Mouse (Mus musculus) 3T3-L1 (cell line): ENCODE measurements around the gene Tapt1.

Source experiments
- DNase-seq: peaks from one replicate; pipeline ENCODE4 v3.0.0-alpha.2; 2015; ENCODE audit warnings: low read depth, low spot score

Gene Tapt1

DNA sequence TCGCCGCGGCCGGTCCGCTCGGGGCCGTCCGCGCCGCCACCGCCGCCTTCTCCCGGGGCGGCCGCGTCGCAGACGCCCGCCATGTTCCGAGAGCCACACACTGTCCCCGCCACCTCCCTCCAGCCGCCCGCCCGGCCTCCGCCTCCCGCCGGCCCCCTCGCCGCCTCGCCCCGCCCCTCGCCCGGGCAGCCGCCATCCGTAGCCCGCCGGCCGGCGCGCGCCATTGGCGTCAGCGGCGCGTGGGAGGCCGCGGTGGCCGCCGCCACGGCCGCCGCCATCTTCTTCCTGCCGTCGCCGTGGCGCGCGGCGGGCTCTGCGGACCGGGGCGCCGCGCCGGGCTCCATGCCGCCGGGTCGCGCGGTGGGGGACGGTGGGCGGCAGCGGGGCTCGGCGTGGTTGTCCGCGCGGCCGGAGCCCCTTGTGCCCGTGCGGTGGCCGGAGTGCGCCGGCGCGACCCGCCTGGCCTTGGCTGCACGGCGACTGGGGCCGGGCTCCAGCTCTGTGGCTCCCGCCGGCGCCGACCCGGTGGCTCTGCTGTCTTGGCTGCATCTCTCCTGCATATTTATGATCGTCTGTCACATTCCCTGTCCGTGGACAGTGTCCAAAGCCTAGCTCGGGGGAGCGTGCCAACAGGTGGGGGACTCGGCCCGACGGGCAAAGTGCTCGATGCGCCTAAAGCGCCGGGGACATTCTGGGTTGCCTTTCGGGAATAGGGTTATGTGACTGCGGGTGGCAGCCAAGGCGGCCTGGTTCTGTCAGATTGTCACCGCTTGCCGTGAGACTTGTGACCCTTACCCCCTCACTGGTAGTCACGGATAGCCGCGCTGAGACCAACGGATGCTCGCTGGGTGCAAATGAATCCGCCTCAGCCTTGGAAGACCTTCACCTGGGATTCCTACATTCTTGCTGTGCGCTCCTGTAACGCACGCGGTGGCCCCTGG is at the start of gene Tapt1:
Gene Tapt1 (minus strand): TSS at position 106 of the 941 bp plus-strand sequence.
- peak; percentile 65 for DNase-seq

DNA sequence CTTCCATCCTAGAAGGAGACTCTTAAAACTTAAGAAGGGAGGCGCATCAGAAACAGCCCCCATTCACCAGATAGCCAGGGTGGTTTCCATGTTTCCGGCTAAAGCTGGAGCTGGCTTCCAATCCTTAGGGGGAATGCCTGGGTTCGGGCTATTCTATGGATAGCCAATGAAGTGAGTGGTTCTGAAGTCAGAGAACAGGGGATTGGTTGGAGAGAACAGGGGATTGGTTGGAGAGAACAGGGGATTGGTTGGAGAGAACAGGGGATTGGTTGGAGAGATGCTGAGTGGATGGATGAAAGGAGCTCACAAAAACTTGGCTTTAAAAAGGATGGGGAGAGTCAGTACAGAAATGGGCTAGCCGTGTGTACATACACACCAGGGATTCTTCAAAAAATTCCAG is 45.1 kb upstream of the Tapt1 start:
- no peak for DNase-seq

DNA sequence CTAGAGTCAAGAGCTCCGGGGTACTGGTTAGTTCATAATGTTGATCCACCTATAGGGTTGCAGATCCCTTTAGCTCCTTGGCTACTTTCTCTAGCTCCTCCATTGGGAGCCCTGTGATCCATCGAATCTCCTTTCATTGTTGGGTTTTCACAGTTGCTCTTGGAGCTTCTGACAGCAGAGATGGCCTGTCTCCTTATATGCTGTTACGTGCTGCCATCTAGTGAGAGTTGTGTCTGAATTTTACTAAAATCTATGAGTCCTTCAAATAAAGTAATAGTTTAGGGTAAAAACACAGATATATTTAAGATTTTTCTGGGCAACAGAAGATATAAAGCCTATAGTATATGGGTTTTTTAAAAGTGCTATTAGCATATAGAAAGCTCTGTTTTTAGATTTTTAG is 42.1 kb upstream of the Tapt1 start:
- peak; percentile 77 for DNase-seq

DNA sequence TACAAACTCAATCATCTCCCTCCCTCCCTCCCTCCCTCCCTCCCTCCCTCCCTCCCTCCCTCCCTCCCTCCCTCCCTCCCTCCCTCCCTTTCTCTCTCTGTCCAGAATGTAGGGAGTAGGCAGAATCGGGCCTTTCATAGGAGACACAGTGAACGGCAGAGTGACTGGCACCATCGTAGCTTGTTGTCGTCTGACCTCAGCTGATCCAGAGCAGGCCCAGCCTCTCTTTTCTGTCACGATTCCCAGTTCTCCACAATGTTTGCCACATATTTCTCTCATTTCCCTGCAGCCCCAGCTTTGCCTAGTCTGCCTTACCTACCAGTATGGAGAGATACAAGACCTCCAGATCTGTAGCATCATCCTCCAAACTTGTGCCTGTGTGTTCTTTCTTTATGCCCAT is 35.3 kb upstream of the Tapt1 start:
- no peak for DNase-seq

DNA sequence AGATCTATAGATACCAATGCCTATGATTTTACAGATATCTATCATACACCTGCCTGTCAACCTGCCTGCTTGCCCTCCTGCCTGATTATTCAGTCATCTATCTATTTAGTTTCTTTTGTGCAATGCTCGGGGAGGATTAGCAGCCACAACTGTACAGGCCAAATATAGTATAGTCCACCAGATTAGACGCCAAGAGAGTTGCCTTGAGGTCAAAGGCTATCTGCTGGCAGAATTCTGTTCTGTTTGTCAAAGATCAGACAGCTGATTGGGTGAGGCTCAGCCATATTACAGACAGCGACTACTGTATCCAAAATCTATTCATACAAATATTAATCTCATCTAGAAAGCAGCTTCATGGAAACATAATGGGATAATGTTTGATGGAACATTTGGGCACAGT is 34.7 kb upstream of the Tapt1 start:
- DNase-seq: no peak

DNA sequence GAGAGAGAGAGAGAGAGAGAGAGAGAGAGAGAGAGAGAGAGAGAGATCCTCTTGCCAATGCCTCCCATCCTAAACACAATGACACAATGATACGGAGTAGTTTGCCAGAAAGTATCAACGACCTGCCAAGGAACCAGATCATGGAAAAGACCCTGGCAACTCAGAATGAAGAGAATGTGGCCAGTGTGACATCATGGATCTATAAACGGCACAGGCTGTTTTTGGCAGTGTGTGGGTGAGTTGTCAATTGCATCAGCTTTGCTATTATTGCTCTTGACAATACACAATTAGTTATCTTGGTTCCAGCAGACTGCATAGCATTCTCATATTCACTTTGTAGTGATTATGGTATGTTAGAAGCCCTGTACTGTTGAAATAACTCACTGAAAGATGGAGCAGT is 33.3 kb upstream of the Tapt1 start:
- DNase-seq: no peak

DNA sequence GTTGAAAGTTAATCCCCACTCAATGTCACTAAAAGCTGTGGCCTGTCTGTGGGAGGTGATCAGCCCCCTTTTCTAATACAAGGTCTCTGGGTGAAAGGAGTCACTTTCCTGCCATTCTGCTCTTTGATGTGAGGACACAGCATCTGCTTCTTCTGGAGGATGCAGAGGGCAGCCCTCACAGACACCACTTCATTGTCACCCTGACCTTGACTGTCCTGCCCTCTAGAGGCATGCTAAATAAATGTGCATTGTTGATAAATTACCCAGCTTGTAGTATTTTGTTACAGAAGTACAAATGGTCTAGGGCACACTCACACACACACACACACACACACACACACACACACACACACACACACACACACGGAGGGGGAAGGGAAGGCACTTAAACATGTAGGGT is 31.7 kb upstream of the Tapt1 start:
- no peak for DNase-seq

DNA sequence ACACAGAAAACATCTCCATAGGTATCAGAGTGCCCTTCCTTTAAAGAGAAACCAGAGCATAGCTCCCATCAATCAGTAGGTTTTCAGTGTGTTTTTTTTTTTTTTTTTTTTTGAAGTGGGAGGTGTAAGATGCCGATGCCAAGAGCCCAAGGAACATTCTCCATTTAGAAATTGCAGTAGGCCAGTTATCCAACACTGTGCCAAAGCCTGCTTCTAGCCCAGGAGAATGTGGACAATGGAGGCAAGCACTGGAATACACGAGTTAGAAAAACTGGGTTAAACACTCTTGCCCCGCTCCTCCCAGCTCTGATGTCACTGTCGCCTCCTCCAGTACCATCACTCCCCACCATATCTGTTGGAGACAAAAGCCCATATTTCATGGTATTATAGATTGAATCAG is 31.0 kb upstream of the Tapt1 start:
- DNase-seq: no peak

DNA sequence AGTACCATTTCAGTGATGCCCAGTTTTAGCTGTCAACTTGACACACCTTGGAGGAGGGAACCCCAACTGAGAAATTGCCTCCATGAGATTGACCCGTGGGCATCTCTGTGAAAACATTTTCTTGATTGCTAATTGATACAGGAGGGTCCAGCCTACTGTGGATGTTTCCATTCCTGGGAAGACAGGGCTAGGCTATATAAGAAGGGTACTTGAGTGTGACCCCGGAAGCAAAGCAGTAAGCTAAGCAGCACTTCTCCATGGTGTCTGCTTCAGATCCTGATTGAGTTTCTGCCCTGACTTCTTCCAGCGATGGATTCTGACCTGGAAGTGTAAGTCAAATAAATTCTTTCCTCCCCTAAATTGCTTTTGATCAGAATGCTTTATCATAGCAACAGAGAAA is 30.1 kb upstream of the Tapt1 start:
- DNase-seq: no peak

DNA sequence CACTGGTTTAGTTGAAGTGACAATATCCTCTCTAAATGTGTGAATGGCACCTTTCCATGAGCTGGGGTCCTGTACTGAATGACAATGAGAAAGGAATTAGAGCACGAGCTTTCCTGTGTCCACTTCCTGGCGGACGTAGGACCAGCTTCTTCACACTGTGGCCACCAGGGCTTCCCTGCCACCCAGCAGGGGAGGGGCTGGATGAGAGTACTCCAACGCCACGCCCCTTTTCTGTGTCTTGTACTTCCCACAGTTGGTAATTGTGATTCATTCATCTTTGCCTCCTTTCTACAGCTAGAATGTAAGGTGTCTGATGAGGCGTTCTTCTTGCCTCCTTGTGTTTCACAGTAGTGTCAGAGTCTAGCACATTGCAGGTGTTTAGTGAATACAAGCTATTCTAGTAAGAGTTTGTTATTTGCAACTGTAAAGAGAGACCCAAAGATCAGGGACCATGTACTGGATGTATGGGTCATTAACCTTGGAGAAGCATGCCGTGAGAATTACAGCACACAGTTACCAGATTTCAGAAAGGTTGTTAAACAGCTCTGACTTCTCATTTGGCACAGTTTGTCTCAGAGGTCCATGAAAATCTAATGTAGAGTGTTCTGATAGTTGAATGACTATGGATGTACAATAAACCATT is 29.5 kb upstream of the Tapt1 start:
- no peak for DNase-seq

DNA sequence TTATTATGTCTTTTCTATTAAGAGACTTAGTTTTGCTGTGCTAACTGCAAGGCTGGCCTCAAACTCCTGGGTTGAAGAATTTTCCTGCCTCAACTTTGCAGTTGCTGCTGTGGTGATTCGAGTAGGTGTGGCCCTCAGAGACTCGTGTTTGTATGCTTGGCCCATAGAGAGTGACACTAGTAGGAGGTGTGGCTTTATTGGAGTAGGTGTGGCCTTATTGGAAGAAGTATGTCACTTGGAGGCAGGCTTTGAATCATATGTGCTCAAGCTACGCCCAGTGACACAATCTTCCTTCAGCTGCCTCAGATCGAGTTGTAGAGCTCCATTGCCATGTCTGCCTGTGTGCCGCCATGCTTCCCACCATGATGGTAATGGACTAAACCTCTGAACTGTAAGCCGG is 27.0 kb upstream of the Tapt1 start:
- DNase-seq: peak; percentile 16

DNA sequence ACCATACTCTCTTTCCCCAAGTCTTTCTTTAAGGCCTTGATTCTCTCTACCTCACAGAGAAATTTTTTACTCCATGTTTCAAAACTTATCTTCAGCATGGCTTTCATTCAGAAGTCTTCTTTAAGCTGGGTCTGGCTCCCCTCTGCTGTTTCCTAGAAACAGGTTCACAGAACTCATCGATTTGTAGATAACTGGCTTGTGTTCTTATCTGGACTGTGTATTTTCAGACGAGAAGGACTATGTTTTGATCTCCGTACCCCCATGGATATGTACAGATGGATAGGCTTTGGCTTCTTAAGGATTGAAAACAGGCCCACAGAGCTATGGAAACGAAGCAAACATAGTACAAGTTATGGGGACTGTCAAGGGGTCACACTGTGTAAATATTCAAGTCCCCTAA is 26.0 kb upstream of the Tapt1 start:
- no peak for DNase-seq

DNA sequence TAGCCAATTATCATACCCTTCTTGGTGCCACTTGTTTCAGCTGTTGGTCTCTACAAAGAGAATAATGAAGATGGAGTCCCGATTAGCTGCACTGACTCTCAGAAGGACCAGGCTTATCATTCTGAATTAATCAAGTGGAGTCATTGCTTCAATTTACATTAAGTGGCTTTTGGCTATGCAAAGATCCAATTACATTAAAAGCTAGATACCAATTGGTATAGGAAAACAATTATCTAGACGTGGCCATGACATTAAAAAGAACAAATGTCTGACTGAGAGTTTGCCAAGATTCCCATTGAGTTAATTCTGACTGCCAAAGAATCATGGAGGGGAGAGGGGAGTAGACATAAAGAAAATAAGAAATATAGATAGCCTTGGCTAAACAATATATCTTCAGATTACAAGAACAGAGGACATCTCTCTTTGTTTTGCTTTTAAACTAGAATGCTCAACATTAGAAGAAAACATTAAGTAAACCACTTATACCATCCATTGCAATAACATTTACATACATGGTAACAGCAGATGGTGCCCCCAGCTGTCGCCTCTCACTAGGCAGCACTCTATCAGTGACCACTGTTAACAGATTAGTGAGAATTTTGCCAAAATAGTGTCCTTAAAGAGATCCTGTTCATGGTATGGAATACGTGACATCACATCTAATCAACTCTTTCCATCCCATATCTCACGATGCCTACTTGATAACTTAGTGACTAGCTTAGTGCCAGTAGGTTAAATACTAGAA is 24.0 kb upstream of the Tapt1 start:
- no peak for DNase-seq

DNA sequence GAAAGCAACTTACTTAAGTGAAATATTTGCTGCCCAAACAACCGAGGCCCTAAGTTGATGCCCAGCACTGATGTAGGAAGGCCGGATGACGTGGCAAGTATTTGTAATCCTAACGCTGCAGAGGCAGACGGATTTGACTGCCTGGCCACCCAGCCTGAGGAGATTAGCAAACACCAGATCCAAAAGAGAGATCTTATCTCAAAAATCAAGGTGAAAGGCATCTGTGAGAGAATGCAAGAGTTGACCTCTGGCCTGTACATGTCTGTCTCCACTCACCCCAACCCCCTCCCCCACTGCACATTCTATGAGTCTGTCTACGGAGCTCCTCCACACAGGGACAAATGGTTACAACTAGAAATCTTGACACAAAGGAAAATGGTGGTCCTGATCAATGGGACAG is 22.9 kb upstream of the Tapt1 start:
- DNase-seq: no peak

DNA sequence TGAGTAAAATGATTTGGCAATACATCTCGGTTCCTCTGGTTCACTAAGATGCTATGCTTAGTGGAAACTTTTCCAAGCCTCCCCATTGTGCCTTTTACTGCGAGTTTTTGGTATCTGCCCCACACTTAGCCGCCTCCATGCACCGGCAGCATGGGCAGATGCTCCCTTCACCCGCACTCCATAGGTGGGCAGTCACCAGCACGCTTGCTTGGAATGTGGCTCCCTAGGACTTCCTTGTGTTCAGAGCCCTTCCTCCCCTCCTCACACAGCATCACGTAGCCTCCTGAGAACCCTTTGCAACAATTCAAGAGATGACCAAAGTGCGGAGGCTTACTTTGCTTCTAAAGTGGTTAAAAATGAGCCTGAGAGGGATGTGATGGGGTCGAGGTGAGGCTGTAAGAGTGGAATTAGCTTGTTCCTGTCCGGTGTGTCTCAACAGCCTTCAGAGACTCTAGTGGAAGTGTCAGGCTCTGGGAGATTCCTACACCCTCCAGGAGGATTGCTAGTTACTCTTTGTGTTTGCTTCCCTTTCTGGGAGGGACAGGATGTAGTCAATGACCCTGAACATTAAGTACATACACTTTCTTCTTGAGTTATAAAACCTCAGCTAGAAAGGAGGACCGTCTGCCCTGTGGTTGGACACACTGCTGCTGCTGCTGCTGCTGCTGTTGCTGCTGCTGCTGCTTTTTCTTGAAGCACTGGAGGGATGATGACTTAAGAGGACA is 20.2 kb upstream of the Tapt1 start:
- no peak for DNase-seq

DNA sequence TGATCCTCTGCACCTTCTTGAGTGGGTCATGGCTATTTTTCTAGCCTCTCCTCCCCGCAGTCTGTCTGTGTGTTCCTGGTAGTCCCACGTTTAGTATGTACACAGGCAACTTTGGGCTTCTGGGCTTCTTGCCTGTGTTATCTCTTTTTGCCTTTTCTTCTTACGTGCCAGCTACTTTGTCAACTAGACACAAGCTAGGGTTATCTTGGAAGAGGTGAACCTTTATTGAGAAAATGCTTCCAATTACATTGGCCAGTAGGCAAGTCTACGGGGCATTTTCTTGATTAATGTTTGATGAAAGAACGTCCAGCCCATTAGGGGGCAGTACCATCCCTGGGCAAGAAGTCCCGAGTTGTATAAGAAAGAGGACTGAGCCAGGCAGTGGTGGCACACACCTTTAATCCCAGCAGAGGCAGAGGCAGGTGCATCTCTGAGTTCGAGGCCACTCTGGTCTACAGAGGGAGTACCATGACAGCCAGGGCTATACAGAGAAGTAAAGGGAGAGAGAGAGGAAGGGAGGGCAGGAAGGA is 18.5 kb upstream of the Tapt1 start:
- DNase-seq: no peak

DNA sequence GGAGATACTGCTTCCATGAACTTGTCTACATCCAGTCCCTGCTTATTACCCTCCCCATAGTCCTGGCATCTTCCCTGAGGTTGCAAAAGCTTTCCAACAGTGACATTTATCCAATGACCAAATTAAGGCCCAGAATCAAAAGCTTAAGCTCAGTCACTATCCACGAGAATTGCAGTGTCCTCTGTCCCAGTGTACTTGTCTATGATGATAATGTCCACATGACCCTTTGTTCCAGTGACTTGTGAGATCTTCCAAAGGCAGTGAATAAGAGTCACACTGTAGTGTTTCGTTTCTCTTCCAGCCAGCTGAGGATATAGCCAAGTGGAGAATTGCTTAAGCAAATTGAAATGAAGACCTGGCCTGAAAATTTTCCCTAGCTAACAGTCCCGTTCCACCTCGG is 16.4 kb upstream of the Tapt1 start:
- DNase-seq: no peak

DNA sequence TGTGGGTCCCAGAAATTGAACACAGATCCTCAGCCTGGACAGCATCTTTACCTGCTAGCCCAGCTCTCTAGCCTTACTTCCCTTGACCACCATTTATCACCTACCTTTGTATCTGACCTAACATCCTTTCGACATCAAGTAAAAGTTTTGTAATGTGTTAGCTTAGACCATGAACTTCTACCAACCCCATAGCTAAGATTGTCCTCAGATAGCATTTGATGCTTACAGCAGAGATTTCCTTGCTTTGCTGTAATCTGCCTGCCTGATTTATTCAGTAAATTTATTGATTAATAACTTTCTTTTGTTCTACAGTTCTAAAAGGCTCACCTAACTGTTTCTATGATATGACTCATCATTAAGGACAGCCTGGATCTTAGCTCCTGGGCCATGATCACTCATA is 15.3 kb upstream of the Tapt1 start:
- no peak for DNase-seq

DNA sequence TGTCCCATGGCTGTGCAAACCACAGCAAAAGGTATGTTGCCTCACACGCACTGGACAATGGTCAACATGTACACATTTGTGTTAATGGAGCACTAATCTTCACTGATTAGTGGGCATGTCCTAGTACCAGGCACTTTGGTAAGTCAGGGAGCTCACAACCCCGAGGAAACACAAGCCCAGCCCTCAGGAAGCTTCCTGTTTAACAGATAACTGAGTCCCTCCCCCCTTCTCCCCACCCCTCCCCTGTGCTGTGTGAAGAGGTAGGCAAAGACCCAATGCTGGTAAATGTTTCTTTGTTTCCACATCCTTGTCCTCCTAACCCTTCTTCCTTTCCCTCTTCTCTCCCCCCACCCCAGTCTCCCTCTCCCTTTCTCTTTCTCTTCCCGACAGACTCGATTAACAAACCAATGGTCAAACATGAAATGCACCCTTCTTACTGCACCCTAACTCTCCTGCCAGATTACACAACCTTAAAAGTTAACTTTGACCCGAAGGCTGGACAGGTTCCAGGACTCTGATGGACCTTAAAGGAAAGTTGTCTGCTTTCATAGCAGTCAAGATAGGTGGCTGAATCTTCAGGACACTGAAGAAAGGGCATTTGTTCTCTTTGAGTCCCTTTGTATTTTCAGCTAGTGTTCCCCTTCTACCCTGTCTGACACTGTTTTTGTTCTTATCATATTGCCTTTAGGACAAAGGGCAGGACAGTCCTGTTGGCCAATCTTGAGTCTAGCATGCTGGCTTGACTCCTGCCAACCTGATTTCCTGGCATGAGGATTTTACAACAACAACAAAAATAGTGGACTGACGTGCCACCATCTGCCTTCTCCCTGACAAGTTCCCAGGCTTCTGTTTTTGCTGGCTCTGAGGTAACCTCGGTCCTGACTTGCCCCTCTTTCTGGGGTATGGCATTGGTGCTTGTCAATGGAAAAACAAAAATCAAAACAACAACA is 13.0 kb upstream of the Tapt1 start:
- no peak for DNase-seq

DNA sequence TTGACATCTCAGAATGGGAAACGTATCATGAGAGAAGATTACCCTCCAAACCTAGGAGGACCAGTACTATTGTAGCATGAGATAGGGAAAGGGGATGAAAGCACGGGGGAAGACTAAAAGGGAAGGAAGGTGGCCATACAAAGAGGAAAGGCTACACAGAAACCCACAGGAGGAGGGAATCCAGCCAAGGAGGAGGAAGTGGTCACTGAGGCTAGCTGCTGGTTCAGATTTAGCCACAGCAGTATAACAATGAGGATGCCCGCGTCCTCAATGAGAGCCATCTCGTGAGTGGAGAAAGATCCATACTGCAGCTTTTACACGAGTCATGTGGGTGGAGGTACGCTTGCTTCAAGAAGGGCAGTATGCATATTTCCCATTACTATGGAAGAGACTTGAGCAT is 11.8 kb upstream of the Tapt1 start:
- no peak for DNase-seq
